Mouse (Mus musculus) liver, embryonic 14.5 days (tissue): ENCODE data around the gene Bcr.

Source experiments
- CTCF ChIP-seq: IDR thresholded peaks from 2 replicates; pipeline ENCODE4 v1.5.1; 2016; ENCODE audit warnings: antibody characterized with exemption, low read depth, control low read depth
- EP300 ChIP-seq: IDR thresholded peaks from 2 replicates; pipeline ENCODE4 v1.6.1; 2016; ENCODE audit warnings: antibody characterized with exemption, low read depth

DNA sequence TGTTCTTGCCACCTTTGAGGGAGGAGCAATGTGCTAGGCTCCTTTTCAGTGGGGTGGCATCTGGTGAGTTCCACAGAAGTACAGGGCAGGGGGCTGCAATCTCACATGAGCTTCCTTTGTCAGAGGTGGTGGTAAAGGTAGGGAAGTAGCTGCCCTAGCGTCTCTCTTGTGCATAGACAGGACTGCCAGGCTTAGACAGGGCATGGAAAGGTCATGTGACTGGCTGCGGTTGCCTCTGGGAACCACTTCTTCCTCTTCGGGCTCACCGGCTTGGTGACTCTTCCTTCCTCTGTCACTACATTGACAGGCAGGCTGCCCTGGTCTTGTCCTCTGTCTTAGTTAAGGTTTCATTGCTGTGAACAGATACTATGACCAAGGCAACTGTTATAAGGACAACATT lies 85.6 kb downstream of the Bcr start:
- TF ChIP-seq CTCF (no peak), EP300 (no peak)
